Mouse (Mus musculus): Measurements from ENCODE around the gene Sh3tc1.

Gene Sh3tc1

DNA sequence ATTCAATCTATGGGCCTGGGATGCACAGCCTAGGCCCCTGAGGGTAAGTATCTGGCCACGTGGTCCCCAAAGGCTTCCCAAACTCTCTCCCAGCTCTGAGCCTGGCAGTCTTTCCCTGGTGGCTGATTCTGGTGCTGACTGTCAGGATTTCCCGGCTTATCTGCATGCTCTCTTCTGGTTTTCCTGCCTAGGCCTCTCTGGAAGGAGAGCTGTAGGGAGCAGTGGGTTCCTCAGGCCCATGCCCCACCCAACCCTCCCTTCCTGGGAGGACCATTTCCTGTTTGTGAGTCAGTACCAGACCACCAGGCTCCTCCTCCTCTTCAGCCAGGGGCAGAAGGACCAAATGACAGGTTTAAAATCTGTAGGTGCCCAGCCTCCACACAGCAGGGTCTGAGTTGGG lies 17.1 kb downstream of the Sh3tc1 start:
- DNase-seq (ENCODE audit: low spot score): no peak

DNA sequence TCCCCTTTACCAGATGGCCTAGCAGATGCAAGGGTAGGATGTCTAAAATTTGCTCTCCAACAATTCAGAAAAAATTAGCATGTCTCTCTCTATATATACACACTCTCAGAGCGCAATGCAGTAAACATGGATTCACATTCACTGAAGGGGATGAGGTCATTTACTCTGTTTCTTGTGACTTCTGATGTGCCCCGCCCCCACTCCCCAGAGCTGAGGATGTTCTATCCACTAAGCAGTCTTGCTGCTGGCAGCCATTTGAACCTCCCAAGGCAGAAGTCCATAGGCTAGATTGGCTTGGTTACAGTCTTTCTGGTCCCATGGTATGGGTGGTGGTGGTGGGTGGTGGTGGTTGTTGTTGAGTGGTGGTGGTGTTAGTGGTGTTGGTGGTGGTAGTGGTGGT lies 17.9 kb downstream of the Sh3tc1 start:
- DNase-seq (ENCODE audit: low spot score): no peak

DNA sequence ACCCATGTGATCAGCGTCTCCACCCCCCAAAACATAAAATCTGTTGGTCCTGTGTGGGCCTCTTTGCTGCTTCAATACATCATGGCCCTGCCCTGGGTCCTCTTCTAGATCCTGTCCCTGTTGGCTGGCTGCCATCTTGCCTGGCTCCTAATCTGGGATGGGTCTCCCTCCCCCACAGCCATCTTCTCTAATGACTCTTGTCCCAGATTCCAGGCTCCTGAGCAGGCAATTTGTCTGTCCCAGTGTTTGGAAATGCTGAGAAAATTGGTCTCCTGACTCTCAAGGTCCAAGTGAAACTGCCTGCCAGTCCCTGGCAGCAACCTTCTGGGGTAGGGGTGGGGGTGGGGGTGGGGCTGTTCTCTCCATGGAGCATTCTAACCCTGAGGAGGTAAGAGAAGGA lies 19.9 kb downstream of the Sh3tc1 start:
- no peak for DNase-seq (ENCODE audit: low spot score)

DNA sequence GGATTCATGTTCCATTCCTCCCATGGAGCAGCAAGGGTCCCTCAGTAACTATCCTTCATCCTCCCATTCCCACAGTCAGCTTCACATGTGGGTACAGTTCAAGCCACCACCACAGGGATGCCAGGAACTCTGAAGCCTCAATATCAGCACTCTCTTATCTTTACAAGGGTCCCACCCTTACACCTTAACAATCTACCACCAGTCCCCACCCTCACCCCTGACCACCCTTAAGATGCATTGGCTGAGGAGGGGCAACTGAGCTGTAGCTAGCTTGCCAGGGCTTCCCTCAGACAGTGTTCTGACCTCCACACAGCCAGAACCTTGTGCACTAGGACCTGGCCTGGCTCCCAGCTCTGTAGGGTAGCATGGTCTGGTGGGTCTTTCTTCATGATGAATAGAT lies 20.4 kb downstream of the Sh3tc1 start:
- DNase-seq (ENCODE audit: low spot score): no peak

DNA sequence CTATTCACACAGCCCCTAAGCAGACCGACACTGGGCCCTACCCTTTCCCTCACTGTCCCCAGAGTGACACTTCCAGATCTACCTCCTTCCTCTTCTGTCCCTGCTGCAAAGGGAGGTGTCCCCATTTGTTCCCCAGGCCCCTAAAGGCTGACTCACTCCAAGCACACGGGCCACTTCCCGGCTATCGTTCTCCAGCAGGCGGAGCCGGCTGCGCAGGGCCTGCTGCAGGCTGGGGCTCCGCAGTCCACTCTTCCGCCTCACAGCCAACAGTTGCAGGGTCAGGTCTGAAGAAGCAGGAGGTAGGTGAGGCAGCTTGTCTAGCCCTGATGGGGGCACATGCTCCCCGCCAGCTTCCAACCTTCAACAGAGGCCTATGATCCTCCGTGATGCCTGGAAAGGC lies 21.0 kb downstream of the Sh3tc1 start:
- DNase-seq (ENCODE audit: low spot score): no peak

DNA sequence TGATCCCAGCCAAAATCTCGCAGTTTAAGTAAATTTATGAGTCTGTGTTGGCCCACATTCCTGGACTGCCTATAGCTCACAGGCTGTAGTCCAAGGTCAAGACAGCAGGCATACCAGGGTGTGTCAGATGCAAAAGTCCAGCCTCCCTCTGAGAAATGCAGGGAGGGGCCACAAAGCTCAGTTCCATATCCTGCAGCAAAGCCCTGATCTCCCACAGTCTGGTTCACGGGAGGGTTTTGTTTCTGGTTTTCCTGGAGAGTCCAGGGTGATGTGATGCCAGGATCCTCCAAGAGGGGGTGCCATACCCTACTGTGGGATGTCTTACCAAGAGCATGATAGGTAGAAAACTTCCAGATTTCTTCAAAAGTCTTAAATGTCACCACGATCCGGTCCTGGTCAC lies 21.8 kb downstream of the Sh3tc1 start:
- DNase-seq (ENCODE audit: low spot score): peak; percentile 51

DNA sequence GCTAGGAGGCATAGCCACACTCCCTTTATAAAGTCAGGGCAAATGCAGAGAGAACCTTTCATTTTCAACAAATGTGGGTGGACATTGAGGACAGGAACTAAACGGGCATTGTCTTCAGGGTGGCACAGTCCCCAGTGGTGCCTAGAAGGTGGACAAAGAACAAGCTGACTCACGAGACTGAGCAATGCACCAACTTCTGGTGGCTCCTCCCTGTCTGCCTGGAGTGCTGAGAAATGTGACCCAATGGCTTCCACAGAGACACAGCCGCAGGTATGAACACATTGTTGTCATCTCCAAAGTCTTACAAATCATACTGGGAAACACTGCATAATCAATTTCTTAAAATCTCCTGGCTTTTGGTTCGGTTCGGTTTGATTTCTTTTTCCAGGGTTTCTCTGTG lies 22.3 kb downstream of the Sh3tc1 start:
- no peak for DNase-seq (ENCODE audit: low spot score)

DNA sequence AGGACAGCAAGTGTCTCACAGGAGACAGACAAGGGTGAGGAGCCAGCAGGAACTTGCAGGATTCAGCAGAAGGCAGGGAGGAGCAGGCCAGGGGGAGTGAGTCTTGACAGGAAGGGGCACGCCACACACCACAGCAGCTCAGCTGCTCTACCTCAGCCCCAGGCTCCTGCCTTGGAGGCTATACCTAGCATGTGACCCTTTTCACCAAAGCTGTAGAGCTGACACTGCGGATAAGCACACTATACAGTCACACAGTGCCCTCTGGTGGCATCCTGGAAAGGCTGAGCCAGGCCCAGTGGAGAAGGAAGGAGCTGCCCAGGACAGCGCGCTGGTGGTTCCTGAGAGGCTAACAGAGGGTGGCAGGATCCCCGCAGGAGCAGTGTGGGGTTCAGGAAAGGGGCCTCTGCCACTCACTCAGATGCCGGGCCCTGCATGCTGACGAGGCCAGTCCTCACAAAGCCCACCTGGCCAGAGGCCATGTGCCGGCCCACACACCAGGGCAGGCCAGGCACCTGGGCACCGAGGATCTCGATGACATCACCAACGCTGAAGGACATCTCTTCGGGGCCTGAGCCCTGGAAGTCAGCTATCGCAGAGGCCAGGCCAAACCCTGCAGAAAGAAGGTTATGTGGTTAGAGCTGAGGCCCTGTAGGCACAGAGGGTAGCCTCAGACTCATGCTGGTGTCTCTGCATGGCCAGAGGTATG lies 26.0 kb downstream of the Sh3tc1 start:
- peak; percentile 59 for DNase-seq (ENCODE audit: low spot score)

DNA sequence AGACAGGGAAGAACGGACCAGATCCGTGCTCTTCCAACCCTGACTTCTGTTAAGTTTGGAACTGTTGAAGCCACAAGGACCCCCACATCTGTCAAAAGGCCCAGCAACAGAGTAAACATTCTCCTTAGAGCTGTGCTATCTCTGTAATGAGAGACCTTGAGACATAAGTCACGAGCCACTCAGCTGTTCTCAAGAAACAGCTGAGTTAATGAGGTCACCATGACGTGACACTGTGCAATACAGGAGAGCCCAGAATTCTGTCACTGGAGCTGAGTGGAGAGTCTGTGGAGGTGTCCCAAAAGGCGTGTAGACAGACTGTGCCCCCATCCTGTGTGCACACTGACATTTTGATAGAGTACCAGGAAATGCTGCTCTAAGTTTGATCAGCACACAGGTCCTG lies 27.3 kb downstream of the Sh3tc1 start:
- DNase-seq (ENCODE audit: low spot score): no peak

DNA sequence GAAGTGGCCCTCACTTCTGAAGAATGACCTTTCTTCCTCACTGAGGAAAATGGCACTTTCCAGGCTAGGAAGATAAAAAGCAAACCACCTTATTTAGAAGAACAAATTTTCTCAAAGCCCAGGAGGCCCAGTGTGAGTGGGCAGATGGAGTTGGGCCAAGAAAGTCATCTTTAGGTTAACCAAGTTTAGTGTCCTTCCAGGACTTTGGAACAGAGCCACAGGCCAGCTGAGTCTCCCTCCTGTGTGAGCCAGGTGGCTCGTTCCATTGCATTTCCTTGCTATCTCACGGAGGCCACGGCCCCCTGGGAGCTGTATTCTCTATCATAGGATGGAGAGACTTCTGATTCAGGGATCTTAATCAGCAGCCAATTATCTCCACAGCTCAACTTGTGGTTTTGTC lies 28.9 kb downstream of the Sh3tc1 start:
- DNase-seq (ENCODE audit: low spot score): no peak

DNA sequence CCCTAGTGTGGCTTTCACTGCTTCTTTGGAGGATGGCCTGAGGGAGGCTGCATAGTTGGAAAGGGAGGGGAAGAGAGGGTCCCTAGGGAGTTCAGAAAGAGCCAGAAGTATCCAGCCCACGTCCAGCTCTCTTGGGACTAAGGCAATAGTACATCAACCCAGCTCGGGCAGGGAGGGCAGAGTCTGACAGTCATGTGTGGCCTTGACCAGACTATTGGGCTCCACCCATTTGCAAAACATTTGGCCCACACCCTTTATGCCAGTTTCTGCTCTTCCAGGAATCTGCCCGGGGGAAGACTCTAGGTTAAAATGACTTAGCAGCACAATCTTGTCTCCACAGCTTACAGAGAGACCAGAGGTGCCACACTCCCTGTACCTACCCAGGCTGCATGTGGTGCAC lies 29.3 kb downstream of the Sh3tc1 start:
- DNase-seq (ENCODE audit: low spot score): no peak

DNA sequence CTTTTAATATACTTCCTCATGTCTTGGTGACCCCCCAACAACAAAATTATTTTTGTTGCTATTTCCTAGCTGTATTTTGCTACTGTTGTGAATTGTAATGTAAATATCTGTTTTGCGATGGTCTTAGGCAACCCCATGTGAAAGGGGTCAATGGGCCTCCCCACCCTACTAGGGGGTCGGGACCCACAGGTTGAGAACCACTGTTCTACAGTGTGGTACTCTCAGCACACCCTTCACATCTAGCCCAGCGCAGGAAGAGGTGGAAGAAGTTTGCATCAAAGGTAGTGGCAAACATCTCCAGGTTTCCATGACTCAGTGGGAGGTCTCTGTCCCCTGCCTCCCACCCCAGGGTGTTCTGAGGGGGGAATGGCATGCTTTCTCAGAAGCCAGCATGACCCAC lies 34.4 kb downstream of the Sh3tc1 start:
- DNase-seq (ENCODE audit: low spot score): no peak

DNA sequence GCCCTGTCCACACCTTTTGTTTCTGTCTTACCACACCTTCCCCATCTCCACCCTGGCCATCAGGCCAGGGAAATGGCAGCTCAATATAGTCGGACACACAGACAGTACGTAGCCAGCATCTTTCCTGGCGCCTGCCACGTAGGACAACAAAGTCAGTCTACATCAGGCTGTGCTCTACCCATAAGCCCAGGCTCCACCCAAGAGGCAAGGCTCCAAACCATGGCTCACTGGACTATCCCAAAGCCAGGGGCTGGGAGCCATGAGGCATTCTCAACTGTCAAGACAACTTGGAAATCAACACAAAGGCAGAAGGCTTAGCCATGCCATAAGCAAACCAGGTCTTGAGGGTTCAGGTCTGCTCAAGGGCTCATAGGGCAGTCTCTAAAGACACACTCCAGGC lies 36.0 kb downstream of the Sh3tc1 start:
- DNase-seq (ENCODE audit: low spot score): no peak

DNA sequence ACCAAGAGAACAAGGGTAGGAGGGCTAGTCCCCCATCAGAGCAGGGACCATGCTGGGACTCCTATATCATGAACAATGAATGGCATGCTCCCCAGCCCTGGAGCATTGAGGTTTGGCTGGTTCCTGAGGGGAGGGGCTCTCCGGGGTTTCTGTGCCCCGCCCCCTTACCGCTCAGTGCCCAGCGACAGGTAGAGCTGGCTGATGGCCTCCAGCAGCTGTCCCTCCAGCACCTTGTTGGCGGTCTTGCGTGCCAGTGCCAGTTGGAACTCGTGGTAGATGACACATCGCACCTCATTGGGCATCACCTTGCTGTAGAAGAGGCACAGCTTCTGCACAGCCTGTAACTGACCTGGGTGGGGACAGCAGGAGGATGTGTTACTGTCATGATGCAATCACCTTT lies 36.6 kb downstream of the Sh3tc1 start:
- no peak for DNase-seq (ENCODE audit: low spot score)

DNA sequence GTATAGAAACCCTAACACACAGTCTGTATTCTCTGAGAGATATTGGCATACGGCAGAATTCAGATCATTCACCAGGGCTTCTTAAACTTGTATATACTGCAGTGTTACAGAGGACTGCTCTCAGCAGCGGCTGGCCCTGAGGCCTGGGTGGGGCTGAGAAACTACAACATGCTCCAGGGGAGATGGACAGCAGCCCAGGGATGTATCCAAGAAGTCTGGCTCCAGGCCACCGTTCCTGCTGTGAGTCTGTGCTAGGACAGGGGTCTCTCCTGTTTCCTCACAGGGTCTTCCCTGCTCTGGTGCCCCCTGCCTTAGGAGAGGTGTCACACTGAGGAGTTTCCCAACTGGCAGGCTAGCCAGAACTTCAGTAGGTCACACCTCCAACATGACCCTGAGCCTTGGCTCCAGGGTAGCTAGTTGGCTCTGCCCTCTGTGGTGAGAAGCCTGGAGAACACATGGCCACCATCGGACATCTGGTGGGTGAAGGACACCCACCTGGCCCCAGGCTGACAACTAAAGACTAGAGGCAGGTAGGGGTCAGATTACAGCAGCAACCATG lies 37.1 kb downstream of the Sh3tc1 start:
- DNase-seq (ENCODE audit: low spot score): no peak

DNA sequence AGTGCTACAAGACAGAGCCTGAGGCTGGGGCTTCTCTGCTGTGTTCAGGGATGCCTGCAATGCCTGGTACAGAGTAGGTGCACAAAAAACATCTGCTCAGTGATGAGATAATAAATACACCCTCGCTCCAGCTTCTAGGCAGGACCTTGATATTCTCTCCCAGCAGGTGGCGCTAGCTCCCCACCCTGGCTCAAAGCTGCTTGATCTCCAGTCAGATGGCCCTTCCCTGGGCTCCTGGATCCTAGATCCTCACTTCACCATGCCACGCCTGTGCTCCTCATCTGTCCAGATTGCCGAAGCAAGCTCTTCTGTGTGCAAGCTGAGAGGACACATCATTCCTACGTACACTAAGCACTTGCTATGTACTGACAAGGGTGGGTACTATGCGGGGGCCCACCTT lies 38.7 kb downstream of the Sh3tc1 start:
- peak; percentile 61 for DNase-seq (ENCODE audit: low spot score)

DNA sequence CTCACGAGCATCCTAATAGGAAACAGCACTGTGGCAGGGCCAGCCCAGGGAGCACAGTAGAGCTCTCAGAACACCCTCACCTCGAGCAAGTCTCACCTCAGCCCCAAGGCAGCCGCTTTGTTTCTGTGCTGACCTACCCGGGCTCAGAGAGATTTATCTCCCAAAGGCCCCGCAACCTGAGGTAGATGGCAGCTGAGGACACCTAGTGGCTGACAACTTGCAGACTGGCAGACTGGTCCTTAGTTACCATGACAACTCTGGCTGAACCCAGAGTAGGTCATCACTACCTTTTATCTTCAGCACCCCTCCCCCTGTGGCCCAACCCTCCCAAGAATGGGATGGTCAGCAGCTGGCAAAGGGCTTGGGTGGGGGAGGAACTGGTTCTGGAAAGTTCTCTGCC lies 44.0 kb downstream of the Sh3tc1 start:
- no peak for DNase-seq (ENCODE audit: low spot score)

DNA sequence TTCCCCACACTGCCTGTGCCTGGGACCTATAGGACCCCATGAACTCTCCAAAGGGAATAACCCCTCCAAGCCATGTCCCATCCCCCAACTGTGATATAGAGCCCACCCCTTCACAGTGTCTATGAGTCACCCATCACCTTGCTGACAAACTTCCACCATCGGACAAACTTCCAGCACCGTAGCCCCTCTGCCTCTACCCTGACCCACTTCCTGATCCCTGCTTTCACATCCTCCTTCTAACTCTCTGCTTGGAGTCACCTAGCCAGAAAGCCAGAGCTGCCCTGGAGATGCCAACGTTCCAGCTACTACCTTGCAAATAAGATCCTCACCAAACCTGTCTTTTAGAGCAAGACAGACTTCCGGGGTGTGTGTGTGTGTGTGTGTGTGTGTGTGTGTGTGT lies 46.1 kb downstream of the Sh3tc1 start:
- DNase-seq (ENCODE audit: low spot score): no peak

DNA sequence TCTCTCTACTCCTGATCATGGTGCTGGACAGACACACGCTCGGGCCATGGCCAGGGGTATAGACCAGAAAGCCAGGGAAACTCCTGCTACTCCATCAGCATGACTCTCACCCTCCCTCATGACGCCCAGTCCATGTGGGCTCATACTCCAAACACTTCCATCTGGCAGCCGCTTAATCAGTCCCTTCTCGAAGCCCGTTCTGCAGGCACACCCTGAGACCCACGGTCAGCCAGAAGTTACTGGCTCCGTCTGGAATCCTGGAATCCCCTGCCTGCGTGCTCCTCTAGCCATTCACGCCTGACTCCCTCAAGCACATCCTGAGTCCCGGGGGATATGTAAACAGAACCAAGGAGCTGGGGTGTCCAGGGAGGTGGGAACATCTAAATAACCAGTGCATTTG lies 48.5 kb downstream of the Sh3tc1 start:
- no peak for DNase-seq (ENCODE audit: low spot score)

DNA sequence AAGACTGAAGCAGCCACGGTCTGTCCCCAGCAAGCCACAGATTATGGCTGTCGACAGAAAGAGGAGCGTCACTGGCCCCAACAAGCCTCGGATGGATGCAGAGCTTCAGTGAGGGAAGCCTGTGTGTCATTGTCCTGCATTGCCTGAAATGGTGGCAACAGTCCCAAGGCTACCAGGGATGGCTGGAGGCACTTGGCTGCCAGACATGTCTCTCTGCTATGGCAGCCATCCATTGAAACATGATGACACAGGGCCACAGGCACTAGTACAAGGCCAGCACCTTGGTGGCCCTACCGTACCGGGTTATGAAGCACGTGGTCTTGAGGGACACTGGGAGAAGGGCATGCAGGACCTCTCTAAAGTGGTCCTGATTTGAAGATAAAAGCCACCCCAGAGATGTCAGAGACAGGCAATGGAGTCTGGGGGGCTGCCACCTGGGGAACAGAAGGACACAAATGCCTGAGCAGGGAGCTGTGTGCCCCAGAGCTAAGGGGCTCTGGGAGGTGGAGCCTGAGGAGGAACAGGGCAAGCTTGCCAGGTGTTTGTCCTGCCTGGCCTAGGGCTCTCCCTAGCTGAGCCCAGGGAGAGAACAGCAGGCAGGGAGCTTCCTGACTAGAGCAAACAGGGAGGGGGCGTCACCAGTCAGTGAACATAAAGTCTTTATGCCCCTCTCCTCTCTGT lies 49.2 kb downstream of the Sh3tc1 start:
- no peak for DNase-seq (ENCODE audit: low spot score)

DNA sequence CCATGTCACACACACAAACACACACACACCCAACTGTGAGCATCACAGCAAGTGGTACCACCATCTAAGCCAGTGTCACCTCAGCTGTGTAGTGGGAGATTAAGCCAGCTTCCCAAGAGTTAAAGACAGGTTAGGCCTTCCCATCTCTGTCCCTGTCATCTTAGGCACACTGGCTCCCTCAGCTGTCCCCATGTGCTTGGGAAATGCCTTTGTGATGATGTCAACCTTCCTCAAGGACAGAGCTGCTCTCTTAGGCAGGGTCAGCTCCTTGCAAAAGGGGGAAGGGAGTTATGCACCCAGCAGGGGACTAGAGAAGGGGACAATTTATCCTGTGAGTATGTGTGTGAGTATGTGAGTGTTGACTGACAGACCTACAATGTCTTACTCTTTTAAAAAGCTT lies 50.4 kb downstream of the Sh3tc1 start:
- no peak for DNase-seq (ENCODE audit: low spot score)

DNA sequence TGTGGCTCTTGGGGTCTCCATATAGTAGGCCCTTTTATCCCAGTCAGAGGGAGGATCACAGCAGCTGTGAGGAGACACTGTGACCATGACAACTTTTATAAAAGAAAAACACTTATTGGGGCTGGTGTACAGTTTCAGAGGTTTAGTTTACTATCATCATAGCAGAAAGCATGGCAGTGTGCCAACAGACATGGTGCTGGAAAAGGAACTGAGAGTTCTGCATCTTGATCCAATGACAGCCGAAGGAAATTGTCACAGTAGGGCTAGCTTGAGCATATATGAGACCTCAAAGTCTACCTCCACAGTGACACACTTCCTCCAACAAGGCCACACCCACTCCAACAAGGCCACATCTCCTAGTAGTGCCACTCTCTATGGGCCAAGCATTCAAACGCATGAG lies 50.9 kb downstream of the Sh3tc1 start:
- DNase-seq (ENCODE audit: low spot score): no peak

DNA sequence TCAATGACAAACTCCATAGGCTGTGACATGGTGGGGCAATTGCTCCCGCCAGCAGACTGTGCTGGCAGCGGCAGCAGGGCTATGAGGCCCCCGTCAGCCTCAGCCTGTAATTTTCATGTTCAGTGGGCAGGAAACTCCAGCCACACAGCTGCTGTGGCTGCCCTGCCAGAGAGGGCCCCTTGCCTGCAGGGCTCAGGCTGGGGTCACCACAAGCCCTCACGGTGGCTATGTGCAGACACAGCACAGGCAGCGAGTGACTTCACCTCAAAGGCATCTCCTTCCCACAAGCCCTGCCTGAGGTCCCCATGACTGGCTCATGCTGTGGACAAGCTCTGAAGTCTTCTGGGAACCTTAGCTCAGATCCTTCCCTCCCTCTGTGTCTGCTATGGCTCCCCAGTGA lies 52.7 kb downstream of the Sh3tc1 start:
- no peak for DNase-seq (ENCODE audit: low spot score)

DNA sequence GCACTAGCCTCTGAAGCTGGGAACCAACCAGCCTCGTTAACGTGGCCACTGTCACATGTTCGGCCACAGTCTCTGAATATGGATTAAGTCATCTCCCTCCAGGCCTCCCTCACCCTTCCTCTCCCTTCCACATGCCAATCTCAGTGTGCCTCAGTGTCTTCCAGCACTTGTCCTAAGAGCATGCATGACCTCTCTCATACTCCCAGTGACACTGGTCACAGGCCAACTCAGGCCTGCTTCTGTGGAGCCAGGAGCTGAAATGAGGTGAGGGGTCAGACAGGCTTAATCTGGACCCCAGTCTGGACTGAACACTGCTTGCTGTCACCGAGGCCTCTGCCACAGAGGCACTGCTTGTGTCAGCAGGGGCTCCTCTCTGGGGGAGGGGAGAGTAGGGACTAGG lies 53.5 kb downstream of the Sh3tc1 start:
- no peak for DNase-seq (ENCODE audit: low spot score)

Measured in lung, postnatal 25 days (tissue).